Mouse (Mus musculus) thymus, adult 18-20 months (tissue): Measurements from ENCODE around the gene Lrguk.

Experiments
- DNase-seq, 2 experiments: peaks; one replicate each; pipeline ENCODE4 v3.0.0; 2022; ENCODE audit warnings: mixed read lengths in 2 of 2

Lrguk gene

GRCm38 (mm10) chr6:34066790-34067189 lies 37.5 kb downstream of the Lrguk start:
- no peak for DNase-seq

GRCm38 (mm10) chr6:34067271-34067670 lies 38.0 kb downstream of the Lrguk start:
- DNase-seq: no peak

GRCm38 (mm10) chr6:34071936-34072335 lies 42.7 kb downstream of the Lrguk start:
- DNase-seq: no peak

- DNase-seq: no peak
Observed at GRCm38 (mm10) chr6:34073931-34074442, 44.7 kb downstream of the Lrguk start.

- DNase-seq: no peak
Observed at GRCm38 (mm10) chr6:34075520-34075919, 46.3 kb downstream of the Lrguk start.

GRCm38 (mm10) chr6:34083471-34083870 lies 54.2 kb downstream of the Lrguk start:
- DNase-seq: no peak

GRCm38 (mm10) chr6:34087701-34088100 lies 58.5 kb downstream of the Lrguk start:
- no peak for DNase-seq

GRCm38 (mm10) chr6:34088986-34089385 lies 59.7 kb downstream of the Lrguk start:
- no peak for DNase-seq

- DNase-seq: no peak
Observed at GRCm38 (mm10) chr6:34091537-34091936, 62.3 kb downstream of the Lrguk start.

GRCm38 (mm10) chr6:34096274-34096673 lies 67.0 kb downstream of the Lrguk start:
- no peak for DNase-seq

- no peak for DNase-seq
Observed at GRCm38 (mm10) chr6:34096905-34097304, 67.7 kb downstream of the Lrguk start.

GRCm38 (mm10) chr6:34099725-34100124 lies 70.5 kb downstream of the Lrguk start:
- DNase-seq: no peak

- no peak for DNase-seq
Observed at GRCm38 (mm10) chr6:34101531-34102396, 72.5 kb downstream of the Lrguk start.

- DNase-seq: no peak
Observed at GRCm38 (mm10) chr6:34103251-34103920, 74.1 kb downstream of the Lrguk start.

- DNase-seq: no peak
Observed at GRCm38 (mm10) chr6:34110571-34110970, 81.3 kb downstream of the Lrguk start.

GRCm38 (mm10) chr6:34111406-34111805 lies 82.2 kb downstream of the Lrguk start:
- no peak for DNase-seq

GRCm38 (mm10) chr6:34116838-34117478 lies 87.7 kb downstream of the Lrguk start:
- no peak for DNase-seq

- no peak for DNase-seq
Observed at GRCm38 (mm10) chr6:34124401-34124800, 95.2 kb downstream of the Lrguk start.

GRCm38 (mm10) chr6:34129261-34129660 lies 100.0 kb downstream of the Lrguk start:
- peak in 1 of 2 experiments; percentile 45 for DNase-seq

GRCm38 (mm10) chr6:34132391-34132790 lies 103.1 kb downstream of the Lrguk start:
- DNase-seq: no peak

- no peak for DNase-seq
Observed at GRCm38 (mm10) chr6:34138366-34138765, 109.1 kb downstream of the Lrguk start.

- no peak for DNase-seq
Observed at GRCm38 (mm10) chr6:34142931-34143330, 113.7 kb downstream of the Lrguk start.

- DNase-seq: no peak
Observed at GRCm38 (mm10) chr6:34146042-34146441, 116.8 kb downstream of the Lrguk start.
